Mouse (Mus musculus) heart, adult 11 months (tissue): ENCODE measurements around the gene Pml.

Source experiments
- DNase-seq: peaks from one replicate; pipeline ENCODE4 v3.0.0; 2022

The Pml gene

GRCm38 (mm10) chr9:58232374-58232773 is 17.2 kb downstream of the Pml start:
- DNase-seq: peak; percentile 96

- peak; percentile 91 for DNase-seq
Measured at GRCm38 (mm10) chr9:58231746-58232145, 17.8 kb downstream of the Pml start.

- no peak for DNase-seq
Measured at GRCm38 (mm10) chr9:58228777-58229466, 20.7 kb downstream of the Pml start.

- DNase-seq: peak; percentile 91
Measured at GRCm38 (mm10) chr9:58225915-58226913, 23.4 kb downstream of the Pml start.

- no peak for DNase-seq
Measured at GRCm38 (mm10) chr9:58224356-58224755, 25.2 kb downstream of the Pml start.

- DNase-seq: no peak
Measured at GRCm38 (mm10) chr9:58220218-58220903, 29.2 kb downstream of the Pml start.

GRCm38 (mm10) chr9:58218539-58218938 is 31.0 kb downstream of the Pml start:
- DNase-seq: no peak

- DNase-seq: peak; percentile 89
Measured at GRCm38 (mm10) chr9:58216402-58216801, 33.2 kb downstream of the Pml start.

GRCm38 (mm10) chr9:58214519-58215180 is 34.9 kb downstream of the Pml start:
- DNase-seq: peak; percentile 93

GRCm38 (mm10) chr9:58213865-58214264 is 35.7 kb downstream of the Pml start:
- no peak for DNase-seq

GRCm38 (mm10) chr9:58213377-58213776 is 36.2 kb downstream of the Pml start:
- no peak for DNase-seq

GRCm38 (mm10) chr9:58210304-58210627 is 39.3 kb downstream of the Pml start:
- no peak for DNase-seq

- no peak for DNase-seq
Measured at GRCm38 (mm10) chr9:58209462-58210303, 39.9 kb downstream of the Pml start.

- DNase-seq: no peak
Measured at GRCm38 (mm10) chr9:58206013-58206412, 43.6 kb downstream of the Pml start.

- DNase-seq: peak; percentile 98
Measured at GRCm38 (mm10) chr9:58204448-58205000, 45.1 kb downstream of the Pml start.

GRCm38 (mm10) chr9:58203516-58204447 is 45.8 kb downstream of the Pml start, which contains the start of the genes Islr and Islr2:
Gene Islr (minus strand): TSS chr9:58204306.
Gene Islr2 (minus strand): TSS chr9:58204319.
- peak; percentile 97 for DNase-seq

GRCm38 (mm10) chr9:58202676-58203453 is 46.7 kb downstream of the Pml start:
- peak; percentile 85 for DNase-seq

- peak; percentile 84 for DNase-seq
Measured at GRCm38 (mm10) chr9:58201861-58202549, 47.6 kb downstream of the Pml start.
